Mouse (Mus musculus) heart, embryonic 14.5 days (tissue): ENCODE measurements around the gene 4930469K13Rik. TPM values are rescaled to one million over a fixed set of nuclear protein-coding genes. Genes with fewer than 3 reads are reported as not detected.
"Not testable (repeated sequence)": the region's sequence is repeated elsewhere in the genome, so short reads cannot be mapped to it uniquely, and the experiment has no call there.

ENCODE experiments used
- ATAC-seq: fragments of 200-750 bp; cut with Nextera tagmentation; 2 replicates; pipeline ENCODE4 v1.8.0; 2017; ENCODE audit warnings: low read depth, moderate TSS enrichment; ENCODE audit not compliant: insufficient number of reproducible peaks, insufficient read depth, low FRiP score
- H3K27ac ChIP-seq, 2 experiments: fragments of 200-500 bp in 1 of 2; fragments of 300-500 bp in 1 of 2; sonication (generic) in 1 of 2; replicated peaks in 1 of 2; 2 replicates each; pipeline ENCODE4 v1.5.1; 2012 to 2014; ENCODE audit warnings: low read depth in 2 of 2, low read length in 2 of 2, control low read depth in 1 of 2, mild to moderate bottlenecking in 1 of 2, mixed read lengths in 1 of 2; ENCODE audit not compliant: control insufficient read depth in 1 of 2, insufficient read depth in 1 of 2
- H3K27me3 ChIP-seq: fragments of 300-500 bp; sonication (generic); 2 replicates; pipeline ENCODE4 v1.6.1; 2014; ENCODE audit warnings: mild to moderate bottlenecking, low read length, control low read depth; ENCODE audit not compliant: control insufficient read depth, insufficient read depth
- H3K36me3 ChIP-seq: fragments of 300-500 bp; sonication (generic); 2 replicates; pipeline ENCODE4 v1.6.1; 2014; ENCODE audit warnings: mild to moderate bottlenecking, control low read depth, low read length, mixed read lengths; ENCODE audit not compliant: control insufficient read depth, insufficient read depth
- H3K4me1 ChIP-seq, 2 experiments: fragments of 200-500 bp in 1 of 2; fragments of 300-500 bp in 1 of 2; sonication (generic) in 1 of 2; 2 replicates each; pipeline ENCODE4 v1.6.1; 2012 to 2014; ENCODE audit warnings: low read length in 2 of 2, control low read depth in 1 of 2, mixed read lengths in 1 of 2; ENCODE audit not compliant: control insufficient read depth in 2 of 2, insufficient read depth in 2 of 2
- H3K4me2 ChIP-seq: fragments of 300-500 bp; sonication (generic); 2 replicates; pipeline ENCODE4 v1.6.1; 2014; ENCODE audit warnings: mild to moderate bottlenecking, low read length
- H3K4me3 ChIP-seq, 2 experiments: fragments of 200-500 bp in 1 of 2; fragments of 300-500 bp in 1 of 2; sonication (generic) in 1 of 2; 2 replicates each; pipeline ENCODE4 v1.5.1; 2012 to 2014; ENCODE audit warnings: low read length in 2 of 2, mild to moderate bottlenecking in 2 of 2, control low read depth in 1 of 2, low read depth in 1 of 2, moderate library complexity in 1 of 2; ENCODE audit not compliant: control insufficient read depth in 1 of 2, insufficient read depth in 1 of 2
- H3K9ac ChIP-seq: fragments of 300-500 bp; sonication (generic); 2 replicates; pipeline ENCODE4 v1.6.1; 2014; ENCODE audit warnings: mild to moderate bottlenecking, low read length
- H3K9me3 ChIP-seq: fragments of 300-500 bp; sonication (generic); 2 replicates; pipeline ENCODE4 v1.6.1; 2016; ENCODE audit warnings: low read length, control low read depth; ENCODE audit not compliant: control insufficient read depth
- WGBS: fragments of 180-500 bp; shearing (Covaris S2); extraction: QIAGEN DNeasy Blood & Tissue Kit; methylation state at CpG from one replicate; pipeline ENCODE4 v1.1.7; 2014; 5-methylcytosine and 5-hydroxymethylcytosine counted together
- polyA plus RNA-seq: library from polyadenylated mRNA; unstranded; fragments of >200 nt; fragmentation: Nextera tagmentation; extraction: Ambion mirVana; gene quantifications from 2 replicates; pipeline ENCODE4 v1.2.1, GENCODE M21; 2014

4930469K13Rik gene
- not detected in 2 replicates for polyA plus RNA-seq

DNA sequence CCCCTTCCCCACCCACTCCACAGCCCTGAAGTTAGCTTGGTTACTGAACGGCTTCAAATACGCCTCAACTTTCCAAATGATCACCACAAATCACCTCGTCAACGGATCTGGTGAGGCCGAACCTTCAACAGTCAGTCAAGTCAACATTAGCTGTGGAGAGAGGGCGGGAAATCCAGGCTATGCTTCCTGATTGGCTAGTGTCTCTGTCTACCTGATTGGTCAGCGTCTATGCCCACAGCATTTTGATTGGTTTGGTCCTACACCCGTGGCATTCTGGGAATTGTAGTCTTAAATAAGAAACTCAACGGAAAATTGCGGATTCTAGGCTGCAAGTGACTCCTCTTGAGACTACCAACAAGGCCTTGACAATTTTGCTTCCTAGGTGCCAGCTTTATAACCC lies at the start of gene 4930469K13Rik:
4930469K13Rik (minus strand) TSS at position 133 of the 400 bp plus-strand sequence.
- Histone ChIP-seq H3K9ac (no peak within 1 kb of the TSS), H3K4me1 (no peaks in the 10 kb centered on the region), H3K4me2 (no peak within 1 kb of the TSS), H3K27ac (no peak within 1 kb of the TSS), H3K27me3 (no peaks in the 10 kb centered on the region), H3K36me3 (no peaks in the 10 kb centered on the region), H3K4me3 (no peak within 1 kb of the TSS), H3K9me3 (no peaks in the 10 kb centered on the region)
- WGBS: 79% methylated on average over 10 of the region's 10 CpGs
- ATAC-seq: no peak

DNA sequence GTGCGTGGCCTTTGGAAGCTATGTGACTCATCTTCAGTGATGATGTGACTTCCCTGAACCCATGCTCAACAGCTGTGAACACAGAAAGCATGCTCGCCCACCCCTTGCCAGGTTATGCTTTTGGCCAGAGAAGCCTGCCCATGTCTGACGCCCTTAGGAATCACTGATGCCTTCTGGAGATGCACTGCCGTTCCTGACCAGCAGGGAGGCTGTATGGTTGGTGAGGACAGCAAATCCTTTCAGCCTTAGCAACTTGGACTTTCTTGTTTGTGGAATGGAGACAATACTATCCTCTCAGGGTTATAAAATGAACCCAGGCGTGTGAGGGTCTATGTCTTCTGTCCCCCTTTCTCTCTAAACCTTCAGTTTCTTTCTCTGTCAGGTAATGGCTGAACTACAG lies 48.6 kb upstream of the 4930469K13Rik start:
- WGBS: 64% methylated on average over 5 of the region's 5 CpGs
- no peak overlapping the region for H3K9ac ChIP-seq
- no peaks in the 10 kb centered on the region for H3K9me3 ChIP-seq
- ATAC-seq: no peak
- no peak overlapping the region for H3K4me2 ChIP-seq
- H3K4me1 ChIP-seq: no peaks in the 10 kb centered on the region
- no peaks in the 10 kb centered on the region for H3K27me3 ChIP-seq
- H3K27ac ChIP-seq: no peak overlapping the region
- H3K4me3 ChIP-seq: no peak overlapping the region
- H3K36me3 ChIP-seq: no peaks in the 10 kb centered on the region

DNA sequence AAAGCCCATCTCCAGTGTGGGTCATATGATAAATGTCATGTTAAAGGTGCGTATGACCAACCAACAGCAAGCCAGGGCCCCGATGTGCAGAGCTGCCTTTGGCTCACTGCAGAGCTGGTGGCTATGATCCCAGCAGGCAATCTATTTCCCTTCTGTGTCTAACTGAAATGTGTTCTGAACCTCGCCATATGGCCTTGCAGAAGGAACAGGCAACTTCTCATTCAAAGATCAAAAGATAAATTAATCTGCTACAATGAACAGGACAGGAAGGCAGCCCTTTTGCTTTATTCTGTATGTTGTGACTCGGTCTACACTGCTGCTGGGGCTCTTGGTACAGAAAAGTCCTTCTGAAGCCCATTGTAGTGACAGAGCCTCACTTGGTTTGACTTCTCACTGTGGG lies 46.1 kb upstream of the 4930469K13Rik start:
- no peaks in the 10 kb centered on the region for H3K4me1 ChIP-seq
- H3K9me3 ChIP-seq: no peaks in the 10 kb centered on the region
- H3K4me2 ChIP-seq: no peak overlapping the region
- no peak overlapping the region for H3K9ac ChIP-seq
- H3K27ac ChIP-seq: no peak overlapping the region
- H3K27me3 ChIP-seq: no peaks in the 10 kb centered on the region
- H3K4me3 ChIP-seq: no peak overlapping the region
- 74% methylated on average over 4 of the region's 4 CpGs for WGBS
- no peak for ATAC-seq
- no peaks in the 10 kb centered on the region for H3K36me3 ChIP-seq

DNA sequence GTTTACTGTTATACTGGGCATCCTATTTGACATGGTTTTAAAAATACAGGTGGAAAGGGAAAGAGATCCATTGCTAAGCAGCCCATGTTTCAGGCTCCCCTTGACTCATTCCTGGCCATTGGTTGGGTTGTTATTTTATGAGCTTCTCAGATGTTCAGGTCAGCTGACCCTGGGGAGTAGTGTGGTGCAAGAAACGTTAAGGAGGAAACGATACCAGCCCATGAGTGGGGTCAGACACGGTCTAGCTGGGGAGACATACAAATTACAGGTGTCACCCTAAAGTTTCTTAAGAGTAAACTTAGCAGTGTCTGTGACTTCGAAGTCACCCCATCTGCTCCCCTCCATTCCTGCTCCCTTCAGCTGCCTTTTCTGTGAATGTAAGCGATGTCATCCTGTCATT lies 45.6 kb upstream of the 4930469K13Rik start:
- Histone ChIP-seq H3K9me3 (no peaks in the 10 kb centered on the region), H3K9ac (no peak overlapping the region), H3K4me3 (no peak overlapping the region), H3K4me1 (no peaks in the 10 kb centered on the region), H3K27ac (no peak overlapping the region), H3K27me3 (no peaks in the 10 kb centered on the region), H3K4me2 (no peak overlapping the region), H3K36me3 (no peaks in the 10 kb centered on the region)
- WGBS: 77% methylated on average over 5 of the region's 5 CpGs
- ATAC-seq: no peak

DNA sequence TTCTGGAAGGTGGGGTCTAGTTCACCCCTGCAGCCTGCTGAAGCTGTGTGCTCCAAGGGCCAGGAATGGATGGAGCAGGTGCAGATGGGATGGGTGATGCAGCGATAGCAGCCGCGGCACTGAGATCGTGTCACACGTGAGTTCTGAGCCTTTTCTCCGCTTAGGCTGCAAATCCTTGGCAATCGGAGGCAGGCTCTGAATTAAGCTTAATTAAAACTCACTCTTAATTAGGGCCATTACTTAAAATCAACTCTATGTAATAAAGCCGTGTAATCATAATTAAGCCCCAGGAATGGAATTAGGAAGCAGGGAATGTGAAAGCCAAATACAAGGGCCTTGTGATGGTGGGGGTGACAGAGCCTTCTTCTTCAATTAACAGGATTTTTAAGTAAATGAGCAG lies 40.9 kb upstream of the 4930469K13Rik start:
- H3K4me1 ChIP-seq: no peaks in the 10 kb centered on the region
- H3K9ac ChIP-seq: no peak overlapping the region
- 91% methylated on average over 8 of the region's 8 CpGs for WGBS
- H3K36me3 ChIP-seq: no peaks in the 10 kb centered on the region
- H3K4me3 ChIP-seq: no peak overlapping the region
- H3K9me3 ChIP-seq: no peaks in the 10 kb centered on the region
- no peak for ATAC-seq
- H3K27me3 ChIP-seq: no peaks in the 10 kb centered on the region
- H3K4me2 ChIP-seq: no peak overlapping the region
- no peak overlapping the region for H3K27ac ChIP-seq

DNA sequence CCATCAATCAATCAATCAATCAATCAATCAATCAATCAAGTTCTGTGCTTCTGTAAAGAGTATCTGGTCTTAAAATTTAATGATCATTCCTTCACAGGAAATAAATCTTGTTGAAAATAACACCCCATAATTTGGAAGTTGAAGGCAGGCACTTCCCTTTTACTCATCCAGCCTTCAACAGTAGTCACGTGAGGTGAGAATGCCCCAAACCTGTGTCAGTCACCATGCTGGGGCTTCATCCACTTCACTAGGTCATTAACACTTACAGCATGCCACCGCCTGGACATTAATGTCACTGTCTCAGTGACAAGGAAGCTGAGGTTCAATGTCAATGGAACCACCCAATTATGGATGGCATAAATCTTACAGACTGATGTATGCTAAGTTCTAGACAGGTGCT lies 30.1 kb upstream of the 4930469K13Rik start:
- no peak overlapping the region for H3K4me2 ChIP-seq
- 55% methylated on average over 2 of the region's 2 CpGs for WGBS
- no peaks in the 10 kb centered on the region for H3K9me3 ChIP-seq
- H3K4me1 ChIP-seq: peaks cover 2 to 4% of the 10 kb centered on the region in 2 experiments; a peak in 3 of 4 replicates
- H3K27ac ChIP-seq: no peak overlapping the region
- H3K36me3 ChIP-seq: no peaks in the 10 kb centered on the region
- H3K27me3 ChIP-seq: 0 out of 2 replicates have a peak, but pooled peaks cover 3% of the 10 kb centered on the region
- no peak overlapping the region for H3K9ac ChIP-seq
- H3K4me3 ChIP-seq: no peak overlapping the region
- no peak for ATAC-seq

DNA sequence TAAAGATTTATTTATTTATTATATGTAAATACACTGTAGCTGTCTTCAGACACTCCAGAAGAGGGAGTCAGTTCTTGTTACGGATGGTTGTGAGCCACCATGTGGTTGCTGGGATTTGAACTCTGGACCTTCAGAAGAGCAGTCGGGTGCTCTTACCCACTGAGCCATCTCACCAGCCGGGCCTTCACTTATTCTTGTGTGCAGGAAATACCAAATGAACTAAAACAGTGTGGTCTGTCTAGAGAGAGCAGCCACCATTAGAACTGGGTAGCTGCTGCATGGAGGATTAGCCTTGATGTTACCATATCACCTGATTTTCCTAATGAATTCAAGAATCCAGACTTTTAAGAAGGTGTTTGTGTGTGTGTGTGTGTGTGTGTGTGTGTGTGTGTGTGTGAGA lies 27.4 kb upstream of the 4930469K13Rik start:
- not testable (repeated sequence) for H3K27me3 ChIP-seq, H3K9me3 ChIP-seq, H3K4me2 ChIP-seq, H3K4me3 ChIP-seq, H3K27ac ChIP-seq, H3K4me1 ChIP-seq, H3K36me3 ChIP-seq, ATAC-seq, H3K9ac ChIP-seq
- 80% methylated on average over 3 of the region's 3 CpGs for WGBS

DNA sequence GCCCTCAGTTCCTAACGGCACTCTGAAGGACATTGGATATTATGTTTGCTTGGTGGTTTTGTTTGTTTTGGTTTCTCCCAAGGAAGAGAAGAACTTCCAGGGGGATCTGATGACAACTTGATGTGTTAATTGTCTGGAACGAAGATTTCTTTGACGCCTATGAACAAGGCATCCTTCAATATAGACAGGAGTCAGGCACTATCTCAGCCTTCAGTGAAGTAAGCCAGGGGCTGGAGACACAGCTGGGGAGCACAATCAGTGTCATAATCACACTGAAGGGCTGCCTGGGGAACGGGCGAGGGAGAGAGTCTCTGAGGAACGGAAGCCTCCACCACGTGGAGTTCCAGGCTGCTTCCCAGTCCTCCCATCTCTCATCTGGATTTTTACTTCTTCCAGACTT lies 26.5 kb upstream of the 4930469K13Rik start:
- H3K27ac ChIP-seq: no peak overlapping the region
- H3K4me2 ChIP-seq: no peak overlapping the region
- peaks cover 2 to 4% of the 10 kb centered on the region in 2 experiments; a peak in 3 of 4 replicates for H3K4me1 ChIP-seq
- no peak overlapping the region for H3K9ac ChIP-seq
- 5% methylated on average over 7 of the region's 7 CpGs for WGBS
- H3K4me3 ChIP-seq: no peak overlapping the region
- no peaks in the 10 kb centered on the region for H3K36me3 ChIP-seq
- no peak for ATAC-seq
- H3K9me3 ChIP-seq: no peaks in the 10 kb centered on the region
- H3K27me3 ChIP-seq: 0 out of 2 replicates have a peak, but pooled peaks cover 6% of the 10 kb centered on the region
